In genomic region chr2:163676745-163677144, GRCm38 (mm10) we compare ENCODE assay signal across 12 mouse cellular contexts. TPM values are rescaled to one million over a fixed set of nuclear protein-coding genes. Genes with fewer than 3 reads are reported as not detected.
DNase-seq lines count a peak whose midpoint lies in the region; ATAC-seq and TF ChIP-seq lines count a peak whose summit lies in the region.
"Had no signal": no experiment of that assay in that cellular context is flagged by ENCODE, and none has a peak within 500 bp of the region (broad histone marks: within the 10 kb centered on the region; RNA-seq: fewer than 3 reads in every experiment).

No protein-coding gene starts in this region.

- H3K27me3 ChIP-seq in heart, embryonic 12.5 days (replicated peaks) = no peaks in the 10 kb centered on the region
- H3K27me3 ChIP-seq in lung, postnatal 0 days (replicated peaks; ENCODE audit: insufficient read depth, low read length) = no peaks in the 10 kb centered on the region
- H3K27me3 ChIP-seq in heart, embryonic 15.5 days = no peaks in the 10 kb centered on the region
- H3K27me3 ChIP-seq: limb, embryonic 13.5 days; midbrain, embryonic 12.5 days had no signal

- intact Hi-C loops in heart, postnatal 36 days (cut with DNase I) = no loop called here

- peaks cover 44% of the 10 kb centered on the region for H3K4me1 ChIP-seq in heart, embryonic 12.5 days (replicated peaks)
- peaks cover 11% of the 10 kb centered on the region for H3K4me1 ChIP-seq in lung, postnatal 0 days (ENCODE audit: insufficient read depth, low read depth, low read length)
- H3K4me1 ChIP-seq in heart, embryonic 15.5 days (replicated peaks) = peaks cover 44% of the 10 kb centered on the region
- H3K4me1 ChIP-seq in olfactory bulb, adult 2 months (ENCODE audit: control insufficient read depth, insufficient read depth, low read length) = peaks cover 28% of the 10 kb centered on the region

- 81% methylated on average over 3 of the region's 3 CpGs for WGBS in heart, embryonic 12.5 days
- 70% methylated on average over 3 of the region's 3 CpGs for WGBS in lung, postnatal 0 days
- whole genome bisulfite sequencing in heart, embryonic 15.5 days = 76% methylated on average over 3 of the region's 3 CpGs
- 77% methylated on average over 3 of the region's 3 CpGs for WGBS in olfactory bulb, adult 2 months

- ATAC-seq in heart, embryonic 12.5 days (ENCODE audit: insufficient number of reproducible peaks, low FRiP score) = no peak
- no peak for ATAC-seq in lung, postnatal 0 days
- no peak for ATAC-seq in heart, embryonic 15.5 days (replicated peaks; ENCODE audit: insufficient number of reproducible peaks, insufficient read depth, low FRiP score, low read depth)

- H3K4me3 ChIP-seq in heart, embryonic 12.5 days = no peak overlapping the region
- no peak overlapping the region for H3K4me3 ChIP-seq in lung, postnatal 0 days (ENCODE audit: low read depth, low read length)
- H3K4me3 ChIP-seq in heart, embryonic 15.5 days = no peak overlapping the region
- no peak overlapping the region for H3K4me3 ChIP-seq in olfactory bulb, adult 2 months (ENCODE audit: insufficient read depth, low read depth, low read length)
- H3K4me3 ChIP-seq: limb, embryonic 13.5 days; midbrain, embryonic 12.5 days had no signal

- H3K27ac ChIP-seq in heart, embryonic 12.5 days (ENCODE audit: poor library complexity, severe bottlenecking) = peak overlapping the region; percentile 85
- H3K27ac ChIP-seq in lung, postnatal 0 days (ENCODE audit: low read length) = peak overlapping the region; percentile 58; the same call in 1 of the 2 replicates
- peak overlapping the region; percentile 88 for H3K27ac ChIP-seq in heart, embryonic 15.5 days
- H3K27ac ChIP-seq in olfactory bulb, adult 2 months (ENCODE audit: insufficient read depth, low read depth, low read length) = peak overlapping the region; percentile 94
- H3K27ac ChIP-seq: midbrain, embryonic 12.5 days had no signal

- no peak for TF ChIP-seq POLR2A in olfactory bulb, adult 2 months (IDR thresholded peaks at IDR 0.05; ENCODE audit: insufficient read depth, low read depth, low read length)

- TF ChIP-seq EP300 in lung, postnatal 0 days (IDR thresholded peaks at IDR 0.05) = no peak

- peaks cover 8% of the 10 kb centered on the region for H3K36me3 ChIP-seq in heart, embryonic 12.5 days
- H3K36me3 ChIP-seq in lung, postnatal 0 days (ENCODE audit: insufficient read depth, low read length) = no peaks in the 10 kb centered on the region
- H3K36me3 ChIP-seq in heart, embryonic 15.5 days = no peaks in the 10 kb centered on the region
- H3K36me3 ChIP-seq: limb, embryonic 13.5 days; midbrain, embryonic 12.5 days had no signal

- H3K4me2 ChIP-seq in heart, embryonic 12.5 days = no peak overlapping the region
- H3K4me2 ChIP-seq in lung, postnatal 0 days (replicated peaks; ENCODE audit: low read depth, low read length) = no peak overlapping the region
- H3K4me2 ChIP-seq in heart, embryonic 15.5 days = no peak overlapping the region
- H3K4me2 ChIP-seq: limb, embryonic 13.5 days; midbrain, embryonic 12.5 days had no signal

- DNase-seq in heart, postnatal 36 days = no peak
- no peak for DNase-seq in lung, postnatal 0 days (ENCODE audit: low spot score)
- DNase-seq in lung, postnatal 25 days (ENCODE audit: low spot score) = no peak
- no peak for DNase-seq in adipocyte (ENCODE audit: low spot score)
- DNase-seq in thymus, postnatal 14 days = no peak
- DNase-seq: cerebellum, postnatal 25 days; spleen, adult 18-20 months had no signal

- 0 out of 2 replicates have a peak, but pooled peaks cover 6% of the 10 kb centered on the region for H3K9me3 ChIP-seq in heart, embryonic 12.5 days (replicated peaks)
- H3K9me3 ChIP-seq in lung, postnatal 0 days (ENCODE audit: low read length) = no peaks in the 10 kb centered on the region
- H3K9me3 ChIP-seq in heart, embryonic 15.5 days (replicated peaks) = no peaks in the 10 kb centered on the region
- H3K9me3 ChIP-seq: limb, embryonic 13.5 days; midbrain, embryonic 12.5 days had no signal

- H3K9ac ChIP-seq in heart, embryonic 12.5 days = 0 out of 2 replicates have a peak overlapping the region, but pooled peaks have one; percentile 24
- H3K9ac ChIP-seq in lung, postnatal 0 days (replicated peaks; ENCODE audit: low read depth) = no peak overlapping the region
- H3K9ac ChIP-seq in heart, embryonic 15.5 days = no peak overlapping the region
- H3K9ac ChIP-seq: limb, embryonic 13.5 days; midbrain, embryonic 12.5 days had no signal

- no peak for TF ChIP-seq CTCF in lung, postnatal 0 days (IDR thresholded peaks at IDR 0.05)
- TF ChIP-seq CTCF in olfactory bulb, adult 2 months (IDR thresholded peaks at IDR 0.05; ENCODE audit: insufficient read depth, low read depth, low read length) = no peak

RNA-seq across cellular contexts. Expression of gene Pkig, which starts 18.6 kb away (rescaled TPM):
- polyA plus RNA-seq in heart, embryonic 12.5 days (2016; fragmentation: Nextera tagmentation; extraction: Ambion mirVana) = 233 and 241 TPM in 2 replicates
- 100 to 1,000 TPM; 221 to 229 TPM for total RNA-seq in heart, postnatal 36 days (2021)
- polyA plus RNA-seq in lung, postnatal 0 days (2015; fragmentation: Nextera tagmentation; extraction: Ambion mirVana) = 95.2 and 106 TPM in 2 replicates
- 289 and 356 TPM in 2 replicates for polyA plus RNA-seq in heart, embryonic 15.5 days (2015; fragmentation: Nextera tagmentation; extraction: Ambion mirVana)
- polyA plus RNA-seq in olfactory bulb, adult 2 months (2012; ENCODE audit: insufficient read depth, insufficient read length, low replicate concordance, missing spikeins) = not detected in 2 replicates

RNA-seq across cellular contexts. Expression of gene Serinc3, which starts 31.8 kb away (rescaled TPM):
- polyA plus RNA-seq in heart, embryonic 12.5 days (2016; fragmentation: Nextera tagmentation; extraction: Ambion mirVana) = 67.7 and 76.7 TPM in 2 replicates
- total RNA-seq in heart, postnatal 36 days (2021) = 100 to 1,000 TPM; 316 to 421 TPM
- 96.7 and 106 TPM in 2 replicates for polyA plus RNA-seq in lung, postnatal 0 days (2015; fragmentation: Nextera tagmentation; extraction: Ambion mirVana)
- polyA plus RNA-seq in heart, embryonic 15.5 days (2015; fragmentation: Nextera tagmentation; extraction: Ambion mirVana) = 54.8 and 57.1 TPM in 2 replicates
- 82.6 TPM in 1 of 2 replicates, not detected in the other for polyA plus RNA-seq in olfactory bulb, adult 2 months (2012; ENCODE audit: insufficient read depth, insufficient read length, low replicate concordance, missing spikeins)

Comparison
In these comparisons a context has a peak if more than half of its experiments do, and no peak if none do; other contexts are left out.
1. RNA of gene Pkig, which starts 18.6 kb away (polyA plus RNA-seq): 289 to 356 TPM in heart, embryonic 15.5 days, 233 to 241 TPM in heart, embryonic 12.5 days and 95.2 to 106 TPM in lung, postnatal 0 days; not detected in olfactory bulb, adult 2 months; every median in the first group is over 10 times any median in the second.
2. Peak in every context shown above with its lines, with median percentiles within 50 percentile points of each other: H3K27ac ChIP-seq.